Mouse (Mus musculus) myocyte (in vitro differentiated cells): ENCODE results near the gene Ccl26.

Experiments
- CEBPB ChIP-seq: IDR thresholded peaks from 2 replicates; pipeline ENCODE4 v1.6.1; 2011; ENCODE audit warnings: mild to moderate bottlenecking, moderate library complexity; ENCODE audit not compliant: poor library complexity, insufficient read depth, severe bottlenecking
- E2F4 ChIP-seq: IDR thresholded peaks from one replicate; pipeline ENCODE4 v1.6.1; 2011; ENCODE audit warnings: mild to moderate bottlenecking, control low read depth, moderate library complexity; ENCODE audit not compliant: insufficient read depth
- MAX ChIP-seq: IDR thresholded peaks from one replicate; pipeline ENCODE4 v1.6.1; 2011; ENCODE audit warnings: low read depth, mild to moderate bottlenecking, control low read depth
- MYOD1 ChIP-seq, 3 experiments: IDR thresholded peaks; one replicate each; pipeline ENCODE4 v1.6.1; 2011; ENCODE audit warnings: control low read depth in 2 of 3, low read depth in 2 of 3, mild to moderate bottlenecking in 2 of 3, moderate library complexity in 1 of 3; ENCODE audit not compliant: insufficient read length in 2 of 3, control insufficient read depth in 1 of 3
- MYOG ChIP-seq, 3 experiments: IDR thresholded peaks; one replicate each; pipeline ENCODE4 v1.6.1; 2011; ENCODE audit warnings: control low read depth in 2 of 3, low read depth in 2 of 3, mild to moderate bottlenecking in 2 of 3; ENCODE audit not compliant: insufficient read length in 2 of 3, control insufficient read depth in 1 of 3, insufficient read depth in 1 of 3
- POLR2A ChIP-seq: IDR thresholded peaks from one replicate; pipeline ENCODE4 v1.6.1; 2011; ENCODE audit warnings: low read depth, mild to moderate bottlenecking, control low read depth, moderate library complexity; ENCODE audit not compliant: insufficient read length
- POLR2AphosphoS2 ChIP-seq: IDR thresholded peaks from one replicate; pipeline ENCODE4 v1.6.1; 2011; ENCODE audit warnings: low read depth, control low read depth; ENCODE audit not compliant: insufficient read length
- REST ChIP-seq: IDR thresholded peaks from one replicate; pipeline ENCODE4 v1.6.1; 2011; ENCODE audit warnings: mild to moderate bottlenecking, control low read depth, moderate library complexity; ENCODE audit not compliant: insufficient read depth, insufficient read length
- SRF ChIP-seq: IDR thresholded peaks from one replicate; pipeline ENCODE4 v1.6.1; 2011; ENCODE audit warnings: low read depth; ENCODE audit not compliant: control insufficient read depth, insufficient read length
- TCF12 ChIP-seq: IDR thresholded peaks from one replicate; pipeline ENCODE4 v1.6.1; 2011; ENCODE audit warnings: mild to moderate bottlenecking, control low read depth; ENCODE audit not compliant: poor library complexity, insufficient read depth, severe bottlenecking
- TCF3 ChIP-seq: IDR thresholded peaks from one replicate; pipeline ENCODE4 v1.6.1; 2011; ENCODE audit warnings: low read depth, control low read depth; ENCODE audit not compliant: insufficient read length
- USF1 ChIP-seq: IDR thresholded peaks from one replicate; pipeline ENCODE4 v1.6.1; 2011; ENCODE audit warnings: low read depth, mild to moderate bottlenecking, control low read depth, moderate library complexity

DNA sequence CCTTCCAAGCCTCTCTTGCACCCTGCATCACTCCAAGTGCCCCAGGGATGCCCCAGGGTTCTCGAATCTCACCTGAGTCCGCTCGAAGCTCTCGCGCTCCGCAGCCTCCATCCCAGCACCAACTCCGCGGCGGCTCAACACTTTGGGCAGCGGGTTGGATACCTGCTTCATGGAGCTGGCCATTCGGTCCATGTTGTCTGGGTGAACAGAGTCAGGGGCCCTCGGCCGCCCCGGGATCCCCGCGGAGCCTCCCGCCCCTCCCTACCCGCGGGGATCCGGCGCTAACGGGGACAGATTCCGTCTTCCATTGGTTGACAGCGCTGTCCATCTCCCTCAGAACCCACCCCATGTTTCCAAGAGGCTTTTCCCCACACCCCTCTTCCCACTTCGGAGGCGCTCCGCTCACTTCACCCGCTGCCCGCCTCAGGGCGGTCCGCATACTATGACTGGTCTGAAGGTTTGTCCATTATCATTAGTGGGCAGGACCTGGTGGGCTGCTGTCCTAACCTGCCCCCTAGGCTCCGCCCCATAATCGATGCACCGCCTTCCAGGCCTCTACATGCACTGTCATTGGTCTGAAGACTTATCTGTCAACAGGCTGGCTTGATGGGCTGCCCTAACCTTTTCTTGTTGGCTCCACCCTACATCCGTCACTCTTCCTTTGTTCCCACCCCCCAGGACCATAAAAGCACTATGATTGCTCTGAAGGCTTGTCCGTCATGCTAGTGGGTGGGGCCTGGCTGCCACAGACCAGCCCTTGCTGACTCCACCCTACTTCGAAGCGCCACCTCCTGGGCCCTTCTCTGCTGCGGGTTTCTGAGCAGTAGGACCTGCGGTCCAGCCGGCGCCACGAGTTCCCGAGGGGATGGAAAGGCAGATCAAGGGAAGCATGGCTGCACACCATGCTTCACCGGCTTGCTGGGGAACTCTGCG lies 18.2 kb downstream of the Ccl26 start, which contains the start of gene Hip1:
- TF ChIP-seq USF1, result no peak
- TF ChIP-seq POLR2A, result peak; percentile 80
- peak; percentile 64 for TF ChIP-seq POLR2AphosphoS2
- TF ChIP-seq CEBPB, result no peak
- TF ChIP-seq TCF12, result no peak
- no peak for TF ChIP-seq MAX
- TF ChIP-seq MYOG (IDR thresholded peaks at IDR 0.05; ENCODE audit: control insufficient read depth in 1 of 3, insufficient read depth in 1 of 3, insufficient read length in 2 of 3, low read depth in 2 of 3), result no peak
- TF ChIP-seq MYOD1 (IDR thresholded peaks at IDR 0.05; ENCODE audit: control insufficient read depth in 1 of 3, insufficient read length in 2 of 3, low read depth in 2 of 3), result no peak
- no peak for TF ChIP-seq REST
- TF ChIP-seq TCF3, result no peak
- TF ChIP-seq E2F4, result no peak
- peak; percentile 49 for TF ChIP-seq SRF
